Mouse (Mus musculus) neural tube, embryonic 13.5 days (tissue): ENCODE data around the gene Lrrc23. TPM values are rescaled to one million over a fixed set of nuclear protein-coding genes. Genes with fewer than 3 reads are reported as not detected.

Source experiments
- ATAC-seq: fragments of 200-750 bp; cut with Nextera tagmentation; 2 replicates; pipeline ENCODE4 v1.8.0; 2017; ENCODE audit warnings: low read depth, mild to moderate bottlenecking, moderate TSS enrichment, moderate library complexity
- H3K27ac ChIP-seq: fragments of 300-500 bp; sonication (generic); replicated peaks from 2 replicates; pipeline ENCODE4 v1.5.1; 2015; ENCODE audit warnings: moderate library complexity, mild to moderate bottlenecking, inconsistent platforms
- H3K27me3 ChIP-seq: fragments of 300-500 bp; sonication (generic); 2 replicates; pipeline ENCODE4 v1.6.1; 2015; ENCODE audit warnings: mild to moderate bottlenecking, inconsistent platforms
- H3K36me3 ChIP-seq: fragments of 300-500 bp; sonication (generic); 2 replicates; pipeline ENCODE4 v1.6.1; 2015; ENCODE audit warnings: mild to moderate bottlenecking, inconsistent platforms
- H3K4me1 ChIP-seq: fragments of 300-500 bp; sonication (generic); replicated peaks from 2 replicates; pipeline ENCODE4 v1.6.1; 2015; ENCODE audit warnings: inconsistent platforms
- H3K4me2 ChIP-seq: fragments of 300-500 bp; sonication (generic); 2 replicates; pipeline ENCODE4 v1.6.1; 2015; ENCODE audit warnings: inconsistent platforms, mild to moderate bottlenecking, moderate library complexity
- H3K4me3 ChIP-seq: fragments of 300-500 bp; sonication (generic); 2 replicates; pipeline ENCODE4 v1.5.1; 2015; ENCODE audit warnings: mild to moderate bottlenecking, inconsistent platforms
- H3K9ac ChIP-seq: fragments of 300-500 bp; sonication (generic); 2 replicates; pipeline ENCODE4 v1.6.1; 2015; ENCODE audit warnings: moderate library complexity, mild to moderate bottlenecking, inconsistent platforms
- H3K9me3 ChIP-seq: fragments of 300-500 bp; sonication (generic); 2 replicates; pipeline ENCODE4 v1.6.1; 2016; ENCODE audit warnings: inconsistent platforms
- WGBS: fragments of 180-500 bp; shearing (Covaris S2); methylation state at CpG from one replicate; pipeline ENCODE4 v1.1.7; 2015; 5-methylcytosine and 5-hydroxymethylcytosine counted together
- polyA plus RNA-seq: library from polyadenylated mRNA; unstranded; fragments of >200 nt; fragmentation: Nextera tagmentation; extraction: Ambion mirVana; gene quantifications from 2 replicates; pipeline ENCODE4 v1.2.1, GENCODE M21; 2015

Lrrc23 gene
- polyA plus RNA-seq, 1 experiment from 2014 or later, result 0.57 TPM

DNA sequence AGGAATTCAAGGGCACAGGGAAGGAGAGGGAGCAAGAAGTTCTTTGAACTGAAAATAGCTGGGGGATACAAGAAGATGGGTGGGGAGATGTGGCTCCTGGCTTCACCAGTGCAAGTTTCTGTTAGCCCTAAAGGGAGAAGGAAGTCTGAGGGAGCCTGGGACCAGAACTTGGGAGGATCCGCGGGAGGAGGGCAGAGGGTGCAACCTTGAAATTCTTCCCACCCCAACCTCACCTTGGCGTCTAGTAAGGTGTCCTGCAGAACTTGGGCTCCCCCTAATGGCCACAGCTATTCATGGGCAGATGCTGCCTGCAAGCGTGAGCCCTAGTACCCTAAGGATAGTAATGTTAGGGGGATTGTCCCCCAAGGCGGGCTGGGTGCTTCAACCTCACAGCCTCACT is 20.3 kb downstream of the Lrrc23 start:
- peak overlapping the region; percentile 99 for H3K27ac ChIP-seq

DNA sequence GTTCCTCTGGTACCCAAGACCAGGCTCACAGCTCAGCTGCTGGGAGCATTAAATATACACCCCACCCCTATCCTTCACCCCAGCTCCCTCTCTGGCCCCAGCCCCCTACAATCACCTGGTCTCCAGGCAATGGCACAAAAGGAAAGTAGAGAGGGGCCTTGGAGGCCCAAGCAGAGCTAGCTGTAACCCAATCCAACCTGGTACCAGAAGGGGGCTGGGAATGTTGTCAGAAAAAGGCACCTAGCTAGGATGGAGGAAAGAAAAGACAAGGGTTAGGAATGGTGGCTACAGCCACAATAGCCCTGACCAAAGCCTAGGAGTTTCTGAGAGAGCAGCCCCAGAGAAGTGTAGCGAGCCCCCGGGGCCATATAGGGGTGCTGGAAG is 20.7 kb downstream of the Lrrc23 start:
- Histone ChIP-seq H3K36me3 (0 out of 2 replicates have a peak, but pooled peaks cover 4% of the 10 kb centered on the region), H3K4me3 (no peak overlapping the region), H3K27ac (peak overlapping the region; percentile 99), H3K9ac (0 out of 2 replicates have a peak overlapping the region, but pooled peaks have one; percentile 98), H3K4me2 (peak overlapping the region; percentile 90; the same call in 1 of the 2 replicates), H3K4me1 (peaks cover 42% of the 10 kb centered on the region), H3K9me3 (no peaks in the 10 kb centered on the region), H3K27me3 (peaks cover 13% of the 10 kb centered on the region; the same call in 1 of the 2 replicates)
- no peak for ATAC-seq
- 54% methylated on average over 2 of the region's 2 CpGs for WGBS

More for the DNA sequence above, 20.3 kb downstream of the Lrrc23 start:
- Histone ChIP-seq H3K4me3 (no peak overlapping the region), H3K36me3 (0 out of 2 replicates have a peak, but pooled peaks cover 4% of the 10 kb centered on the region), H3K4me1 (peaks cover 38% of the 10 kb centered on the region), H3K27me3 (peaks cover 13% of the 10 kb centered on the region; the same call in 1 of the 2 replicates), H3K4me2 (0 out of 2 replicates have a peak overlapping the region, but pooled peaks have one; percentile 90), H3K9me3 (no peaks in the 10 kb centered on the region), H3K9ac (0 out of 2 replicates have a peak overlapping the region, but pooled peaks have one; percentile 98)
- 3% methylated on average over 5 of the region's 5 CpGs for WGBS
- no peak for ATAC-seq

DNA sequence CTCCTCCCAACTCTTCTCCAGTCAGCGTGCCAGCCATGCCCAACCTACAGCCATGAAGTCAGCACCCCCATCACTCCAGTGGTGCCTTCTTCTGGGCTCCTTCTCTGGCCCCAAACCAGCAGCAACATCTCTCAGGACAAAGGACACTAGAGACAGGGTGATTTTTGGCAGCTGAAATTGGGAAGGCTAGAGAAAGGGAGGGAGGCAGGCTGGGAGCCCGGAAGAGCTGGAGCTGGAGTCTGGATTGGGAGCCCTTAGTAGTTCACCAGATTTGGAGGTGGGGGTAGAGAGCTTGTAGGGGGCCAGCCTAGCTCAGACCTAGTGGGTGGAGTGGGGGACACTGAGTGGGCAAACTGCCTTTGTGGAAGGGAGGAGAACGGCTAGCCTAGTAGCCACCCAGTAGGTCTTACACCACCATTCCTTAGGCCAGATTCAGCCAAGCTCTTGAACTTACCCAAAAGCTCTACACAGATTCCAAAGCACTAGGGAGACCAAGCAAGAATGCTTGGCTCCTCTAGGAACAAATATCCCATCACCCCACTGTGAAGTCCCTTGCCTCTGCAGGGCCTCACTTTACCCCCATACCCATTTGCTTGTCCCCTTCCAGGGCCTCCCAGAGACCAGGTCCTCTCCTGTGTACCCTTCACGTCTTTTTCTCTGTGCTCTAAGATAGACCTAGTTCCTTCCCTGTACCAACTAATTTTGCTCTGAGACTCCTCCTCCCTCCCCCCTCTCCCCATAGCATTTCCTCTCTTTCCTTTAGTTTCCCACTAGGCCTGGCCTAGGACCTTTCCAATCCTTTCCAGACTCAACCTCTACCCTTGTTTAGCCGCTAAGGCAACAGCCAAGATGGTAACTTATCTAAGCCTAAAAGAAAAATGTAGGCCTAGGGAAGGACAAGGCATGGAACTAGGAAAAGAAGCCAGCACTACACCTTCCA is 21.3 kb downstream of the Lrrc23 start:
- Histone ChIP-seq H3K4me2 (peak overlapping the region; percentile 90), H3K27me3 (peaks cover 13% of the 10 kb centered on the region; the same call in 1 of the 2 replicates), H3K27ac (peak overlapping the region; percentile 99), H3K4me1 (peaks cover 48% of the 10 kb centered on the region), H3K4me3 (peak overlapping the region; percentile 80), H3K36me3 (0 out of 2 replicates have a peak, but pooled peaks cover 4% of the 10 kb centered on the region), H3K9me3 (no peaks in the 10 kb centered on the region), H3K9ac (peak overlapping the region; percentile 98)
- ATAC-seq, result peak; percentile 19; the same call in 1 of the 2 replicates
- WGBS, result 35% methylated on average over 5 of the region's 5 CpGs

DNA sequence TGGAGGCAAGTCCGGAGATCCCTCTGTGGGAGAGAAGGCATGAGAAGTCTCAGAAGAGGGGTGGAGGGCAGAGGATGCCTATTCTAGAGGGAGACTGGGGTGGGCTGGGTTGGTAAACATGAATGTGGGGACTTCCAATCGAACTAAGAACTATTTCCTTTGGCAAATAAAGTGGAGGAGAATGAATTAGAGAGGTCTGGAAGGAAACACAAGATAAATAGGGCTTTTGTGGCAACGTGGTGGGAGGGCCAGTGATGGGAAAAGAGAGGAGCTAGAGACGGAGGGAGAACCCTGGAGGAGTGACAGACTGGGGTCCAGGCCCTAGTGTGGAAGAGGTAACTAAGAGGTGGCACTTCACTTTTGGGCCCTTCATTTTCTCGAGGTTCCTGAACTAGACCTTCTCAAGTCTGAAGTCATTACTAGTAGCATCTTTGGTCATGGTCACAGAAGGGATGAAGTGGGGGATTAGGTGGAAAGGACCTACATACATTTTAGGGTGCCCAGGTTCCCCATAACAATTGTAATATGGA is 22.1 kb downstream of the Lrrc23 start:
- 7% methylated on average over 5 of the region's 5 CpGs for WGBS
- peaks cover 56% of the 10 kb centered on the region for H3K4me1 ChIP-seq
- ATAC-seq, result no peak

DNA sequence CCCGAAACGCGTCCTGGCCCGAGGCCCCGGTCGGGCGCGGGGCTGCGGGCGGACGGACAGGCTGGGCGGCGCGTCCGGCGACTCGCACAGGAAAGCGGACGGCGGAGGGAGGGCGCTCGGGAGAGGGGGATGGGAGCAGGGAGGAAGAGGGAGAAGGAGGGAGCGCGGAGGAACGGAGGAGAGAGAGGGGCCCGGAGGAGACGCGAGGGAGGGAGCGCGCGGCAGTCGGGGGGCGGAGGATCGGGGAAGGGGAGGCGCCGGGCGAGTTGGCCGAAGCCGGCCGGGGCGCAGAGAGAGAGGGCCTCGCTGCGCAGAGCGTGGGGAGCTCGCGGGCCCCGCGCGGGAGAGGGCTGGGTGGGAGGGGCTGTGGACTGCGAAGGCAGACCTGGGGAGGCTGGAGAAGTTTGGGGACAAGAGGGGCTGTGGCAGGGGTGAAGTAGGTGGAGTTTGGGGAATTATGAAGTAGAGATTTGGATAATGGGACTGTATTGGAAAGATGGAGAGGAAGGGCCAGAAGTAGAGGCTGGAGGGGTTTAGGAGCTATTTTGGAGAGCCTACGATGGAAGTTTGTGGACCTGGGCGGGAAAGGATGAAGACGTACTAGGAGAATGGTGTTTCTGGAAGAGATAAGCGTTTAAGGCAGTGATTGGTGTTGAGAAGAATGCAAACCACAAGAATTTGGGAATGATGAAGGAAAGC is 22.7 kb downstream of the Lrrc23 start:
- ATAC-seq, result peak; percentile 76
- Histone ChIP-seq H3K27ac (peak overlapping the region; percentile 99), H3K9ac (peak overlapping the region; percentile 98), H3K4me2 (peak overlapping the region; percentile 90), H3K27me3 (peaks cover 7% of the 10 kb centered on the region; the same call in 1 of the 2 replicates), H3K4me3 (peak overlapping the region; percentile 80), H3K4me1 (peaks cover 62% of the 10 kb centered on the region), H3K36me3 (no peaks in the 10 kb centered on the region), H3K9me3 (no peaks in the 10 kb centered on the region)
- WGBS, result 1% methylated on average over 51 of the region's 54 CpGs

More for the DNA sequence above, 22.1 kb downstream of the Lrrc23 start:
- Histone ChIP-seq H3K4me2 (peak overlapping the region; percentile 90), H3K36me3 (no peaks in the 10 kb centered on the region), H3K9ac (peak overlapping the region; percentile 98), H3K27me3 (peaks cover 7% of the 10 kb centered on the region; the same call in 1 of the 2 replicates), H3K4me3 (peak overlapping the region; percentile 80), H3K9me3 (no peaks in the 10 kb centered on the region), H3K27ac (peak overlapping the region; percentile 99)

DNA sequence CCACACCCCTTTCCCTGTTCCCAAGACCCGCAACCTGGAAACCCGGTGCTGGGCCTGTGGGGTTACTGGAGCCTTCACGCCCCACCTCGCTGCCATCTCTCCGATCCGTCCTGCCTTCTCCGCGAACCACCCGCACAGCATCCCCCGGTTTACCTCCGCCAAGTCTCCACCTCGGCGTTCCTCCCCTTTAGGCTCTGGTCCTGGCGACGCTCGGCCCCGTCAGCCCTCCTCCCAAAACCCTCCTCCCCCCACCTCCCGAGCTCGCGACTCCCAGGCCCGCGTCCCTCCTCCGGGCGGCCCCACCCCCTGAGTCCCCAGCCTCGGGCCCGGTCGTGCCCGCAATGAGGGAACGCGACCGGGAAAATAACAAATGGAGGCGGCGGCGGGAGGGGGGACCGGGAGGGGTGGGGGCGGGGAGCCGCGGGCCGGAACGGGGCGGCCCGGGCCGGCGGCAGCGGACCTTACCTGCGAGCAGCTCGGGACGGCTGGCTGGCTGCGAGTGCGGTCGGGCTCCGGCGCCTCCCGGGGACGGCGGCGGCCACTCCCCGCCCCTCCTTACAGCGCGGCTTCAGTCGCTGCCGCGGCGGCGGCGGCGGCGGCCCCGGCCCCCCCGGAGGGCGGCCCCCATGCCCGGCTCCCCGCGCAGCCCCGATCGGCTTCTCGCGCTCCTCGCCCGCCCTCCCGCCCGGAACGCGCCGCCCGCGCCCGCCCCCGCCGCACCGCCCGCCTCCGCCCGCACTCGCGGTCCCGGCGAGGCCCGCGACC is 23.5 kb downstream of the Lrrc23 start, which contains the start of the genes Gm45234 and Atn1:
TSS of gene Gm45234 (minus strand) at position 191 of the 765 bp plus-strand sequence.
TSS of gene Atn1 (minus strand) at position 694 of the 765 bp plus-strand sequence.
- Histone ChIP-seq H3K4me1 (peaks cover 62% of the 10 kb centered on the region), H3K27me3 (peaks cover 4% of the 10 kb centered on the region; the same call in 1 of the 2 replicates), H3K4me2 (peak within 1 kb of the TSS; percentile 90), H3K9ac (peak within 1 kb of the TSS; percentile 98), H3K36me3 (no peaks in the 10 kb centered on the region), H3K4me3 (peak within 1 kb of the TSS; percentile 80), H3K27ac (peak within 1 kb of the TSS; percentile 99), H3K9me3 (no peaks in the 10 kb centered on the region)
- peak; percentile 47 for ATAC-seq
- WGBS, result under 1% methylated on average over 84 of the region's 100 CpGs

DNA sequence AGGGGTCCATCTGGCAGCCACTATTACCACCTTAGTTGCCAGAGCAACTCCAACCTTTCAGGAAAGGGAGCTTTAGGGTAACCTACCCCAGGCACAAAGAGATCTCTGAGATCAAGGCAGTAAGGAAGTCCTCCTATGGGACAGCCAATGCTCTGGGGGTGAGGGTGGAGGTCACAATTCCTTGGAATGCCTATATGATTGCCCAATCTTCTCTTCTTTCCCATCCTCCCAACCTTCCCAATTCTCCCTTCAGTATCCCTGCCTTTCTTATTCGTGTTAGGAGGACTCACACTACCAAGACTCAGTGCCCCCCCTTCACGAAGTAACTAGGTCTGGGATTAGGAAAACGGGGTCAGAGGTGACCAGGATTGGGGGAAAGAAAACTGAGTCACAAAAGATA is 24.2 kb downstream of the Lrrc23 start:
- peak overlapping the region; percentile 99 for H3K27ac ChIP-seq
- no peaks in the 10 kb centered on the region for H3K27me3 ChIP-seq
- H3K9me3 ChIP-seq, result no peaks in the 10 kb centered on the region
- peak overlapping the region; percentile 98 for H3K9ac ChIP-seq
- ATAC-seq, result no peak
- peak overlapping the region; percentile 90 for H3K4me2 ChIP-seq
- H3K4me3 ChIP-seq, result peak overlapping the region; percentile 80
- WGBS, result 4% methylated on average over 3 of the region's 3 CpGs
- H3K36me3 ChIP-seq, result no peaks in the 10 kb centered on the region
- peaks cover 62% of the 10 kb centered on the region for H3K4me1 ChIP-seq

DNA sequence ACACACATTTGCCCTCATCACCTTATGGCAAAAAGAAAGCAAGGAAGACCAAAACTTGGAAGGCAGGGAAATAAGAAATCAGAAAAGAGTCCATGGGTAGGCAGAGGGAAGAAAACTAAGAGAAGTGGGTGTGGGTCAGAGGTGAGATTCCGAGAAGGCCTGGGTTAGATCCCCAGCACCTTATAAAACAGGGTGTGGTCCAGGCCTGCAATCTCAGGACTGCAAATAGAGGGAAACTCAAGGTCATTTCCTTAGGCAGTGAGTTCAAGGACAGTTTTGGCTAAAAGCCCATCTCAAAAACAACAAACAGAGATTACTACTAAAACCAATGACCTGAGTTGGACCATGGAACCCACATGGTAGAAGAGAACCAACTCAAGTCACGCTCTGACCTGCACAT is 25.7 kb downstream of the Lrrc23 start:
- H3K27ac ChIP-seq, result no peak overlapping the region
- no peaks in the 10 kb centered on the region for H3K9me3 ChIP-seq
- H3K27me3 ChIP-seq, result no peaks in the 10 kb centered on the region
- no peak overlapping the region for H3K9ac ChIP-seq
- H3K4me1 ChIP-seq, result peaks cover 59% of the 10 kb centered on the region
- peaks cover 9% of the 10 kb centered on the region for H3K36me3 ChIP-seq
- 89% methylated on average over 2 of the region's 2 CpGs for WGBS
- no peak overlapping the region for H3K4me3 ChIP-seq
- ATAC-seq, result no peak
- H3K4me2 ChIP-seq, result peak overlapping the region; percentile 90; the same call in 1 of the 2 replicates

DNA sequence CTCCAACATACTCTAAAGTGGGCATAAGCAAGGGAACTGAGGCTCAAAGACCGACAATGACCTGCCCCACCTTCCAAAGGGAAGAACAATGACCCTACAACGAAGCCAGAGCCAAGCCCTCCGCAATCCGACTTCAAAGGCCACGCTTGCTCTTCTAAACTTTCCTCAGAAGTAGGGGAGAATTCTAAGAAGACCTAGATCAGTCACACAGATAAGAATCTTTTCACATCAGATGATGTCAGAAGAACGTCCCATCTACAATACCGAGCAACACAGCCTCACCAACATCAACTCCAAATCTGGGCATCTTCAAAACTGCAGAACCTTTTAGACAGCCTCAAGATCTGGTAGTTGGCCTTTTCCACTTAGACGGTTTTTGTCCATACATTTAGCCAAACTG is 29.1 kb downstream of the Lrrc23 start:
- 88% methylated on average over 8 of the region's 8 CpGs for WGBS
- ATAC-seq, result no peak
- H3K27me3 ChIP-seq, result no peaks in the 10 kb centered on the region
- H3K36me3 ChIP-seq, result peaks cover 33% of the 10 kb centered on the region
- no peak overlapping the region for H3K4me3 ChIP-seq
- H3K9ac ChIP-seq, result no peak overlapping the region
- peaks cover 54% of the 10 kb centered on the region for H3K4me1 ChIP-seq
- no peak overlapping the region for H3K4me2 ChIP-seq
- no peak overlapping the region for H3K27ac ChIP-seq
- no peaks in the 10 kb centered on the region for H3K9me3 ChIP-seq

DNA sequence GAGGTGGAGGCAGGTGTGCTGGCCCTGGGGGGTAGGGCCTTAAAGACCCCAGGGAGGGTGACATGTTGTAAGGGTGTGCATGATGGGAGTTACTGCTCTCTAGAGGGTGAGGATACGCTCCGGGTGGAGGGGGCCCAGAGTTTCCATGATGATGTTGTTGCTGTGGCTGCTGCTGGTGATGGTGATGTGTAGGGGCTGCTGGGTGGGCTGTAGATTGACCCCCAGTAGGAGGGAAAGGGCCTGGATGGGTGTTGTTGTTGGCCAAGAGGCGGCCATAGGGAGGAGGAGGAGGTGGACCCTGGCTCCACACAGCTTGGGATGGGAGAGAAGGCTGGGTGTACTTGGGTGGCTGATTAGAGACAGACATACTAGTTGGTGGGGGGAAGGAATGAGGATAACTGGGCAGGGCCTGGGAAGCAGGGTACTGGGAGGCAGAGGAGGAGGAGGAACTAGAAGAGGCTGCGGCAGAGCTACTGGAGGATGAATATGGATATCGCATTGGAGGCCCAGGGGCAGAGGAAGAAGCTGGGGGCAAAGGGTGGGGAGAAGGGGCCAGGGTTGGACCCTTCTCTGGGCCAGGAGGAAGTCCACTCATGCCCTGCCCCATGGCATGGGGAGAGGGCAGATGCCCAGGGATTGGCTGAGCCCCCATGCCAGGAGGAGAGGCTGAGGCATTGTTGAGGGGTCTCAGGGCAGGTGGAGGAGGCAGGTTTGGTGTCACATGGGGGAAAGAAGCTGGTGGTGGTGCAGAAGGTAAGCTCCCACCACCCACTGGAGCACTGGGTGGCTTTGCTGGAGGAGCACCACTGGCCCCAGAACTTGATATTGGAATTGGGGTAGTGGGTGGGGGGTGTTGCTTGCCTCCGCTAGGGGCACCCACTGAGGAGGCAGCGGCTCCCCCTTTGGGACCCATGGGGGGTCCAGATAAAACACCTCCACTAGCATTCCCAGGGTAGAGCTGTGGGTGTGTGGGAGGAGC is 32.6 kb downstream of the Lrrc23 start:
- WGBS, result 83% methylated on average over 7 of the region's 7 CpGs
- H3K27me3 ChIP-seq, result no peaks in the 10 kb centered on the region
- peak overlapping the region; percentile 51; the same call in 1 of the 2 replicates for H3K4me3 ChIP-seq
- no peaks in the 10 kb centered on the region for H3K9me3 ChIP-seq
- H3K4me1 ChIP-seq, result peaks cover 29% of the 10 kb centered on the region
- peak overlapping the region; percentile 92 for H3K4me2 ChIP-seq
- H3K27ac ChIP-seq, result peak overlapping the region; percentile 95
- peak; percentile 4; the same call in 1 of the 2 replicates for ATAC-seq
- H3K36me3 ChIP-seq, result peaks cover 60% of the 10 kb centered on the region
- H3K9ac ChIP-seq, result peak overlapping the region; percentile 84
